Mouse (Mus musculus): ENCODE results near the gene Gm21731.
"Not testable (repeated sequence)": the region's sequence is repeated elsewhere in the genome, so short reads cannot be mapped to it uniquely, and the experiment has no call there.

GRCm38 (mm10) chr13:120277837-120278236 is 38.9 kb downstream of the Gm21731 start:
- not testable (repeated sequence) for TF ChIP-seq CTCF (IDR thresholded peaks at IDR 0.05; ENCODE audit: borderline replicate concordance, control insufficient read depth, extremely low read depth, insufficient read depth, low read length, poor library complexity); POLR2A (IDR thresholded peaks at IDR 0.05; ENCODE audit: control insufficient read depth, extremely low read depth, insufficient read depth, low read length, poor library complexity)
